ENCODE assay signal across 10 mouse cellular contexts in genomic region chr7:35759602-35760001, GRCm38 (mm10). TPM values are rescaled to one million over a fixed set of nuclear protein-coding genes. Genes with fewer than 3 reads are reported as not detected.
DNase-seq lines count a peak whose midpoint lies in the region; ATAC-seq and TF ChIP-seq lines count a peak whose summit lies in the region.
"Had no signal": no experiment of that assay in that cellular context is flagged by ENCODE, and none has a peak within 500 bp of the region (broad histone marks: within the 10 kb centered on the region; RNA-seq: fewer than 3 reads in every experiment).

No protein-coding gene starts in this region.

- TF ChIP-seq POLR2A in heart, adult 2 months (IDR thresholded peaks at IDR 0.05; ENCODE audit: insufficient read depth, low read depth, low read length): no peak

- ATAC-seq in midbrain, embryonic 14.5 days (ENCODE audit: low FRiP score, low TSS enrichment): no peak
- ATAC-seq in midbrain, embryonic 15.5 days (replicated peaks): no peak

- no peak overlapping the region for H3K4me3 ChIP-seq in heart, adult 2 months
- no peak overlapping the region for H3K4me3 ChIP-seq in midbrain, embryonic 14.5 days (replicated peaks; ENCODE audit: low read depth, low read length)
- H3K4me3 ChIP-seq in midbrain, embryonic 15.5 days: no peak overlapping the region
- H3K4me3 ChIP-seq: embryonic facial prominence, embryonic 13.5 days; heart, embryonic 12.5 days had no signal

- H3K4me2 ChIP-seq in midbrain, embryonic 14.5 days (ENCODE audit: low read length): no peak overlapping the region
- H3K4me2 ChIP-seq in midbrain, embryonic 15.5 days: no peak overlapping the region
- H3K4me2 ChIP-seq: embryonic facial prominence, embryonic 13.5 days; heart, embryonic 12.5 days had no signal

- no peak for DNase-seq in heart, adult 2 months
- no peak for DNase-seq in heart, adult 9 months (ENCODE audit: low spot score in 2 of 2)
- DNase-seq in midbrain, embryonic 14.5 days: peak; percentile 31
- peak; percentile 57 for DNase-seq in R1 (ENCODE audit: low read depth, low spot score)
- peak; percentile 37 for DNase-seq in thymus, postnatal 0 days (ENCODE audit: low spot score)
- DNase-seq in left cerebral cortex, postnatal 10 days (ENCODE audit: extremely low spot score in 1 of 2, low spot score in 2 of 2): no peak
- no peak for DNase-seq in Muller cell, postnatal 12 days (ENCODE audit: inconsistent ontology term)

- H3K27ac ChIP-seq in heart, adult 2 months: no peak overlapping the region
- no peak overlapping the region for H3K27ac ChIP-seq in midbrain, embryonic 14.5 days (replicated peaks; ENCODE audit: low read depth, low read length)
- no peak overlapping the region for H3K27ac ChIP-seq in midbrain, embryonic 15.5 days
- H3K27ac ChIP-seq: embryonic facial prominence, embryonic 13.5 days had no signal

- no peak overlapping the region for H3K9ac ChIP-seq in heart, adult 2 months (ENCODE audit: low read depth, low read length)
- H3K9ac ChIP-seq in midbrain, embryonic 14.5 days (replicated peaks; ENCODE audit: low read length): no peak overlapping the region
- H3K9ac ChIP-seq in midbrain, embryonic 15.5 days: no peak overlapping the region
- H3K9ac ChIP-seq: embryonic facial prominence, embryonic 13.5 days; heart, embryonic 12.5 days had no signal

- intact Hi-C loops in heart, adult 2 months (cut with DNase I): loop anchor here (5.0 kb wide), 2 partner anchors 43 to 72 kb away; partner anchors contain the start of gene Zfp507
- intact Hi-C loops in left cerebral cortex, postnatal 10 days (cut with DNase I): no loop called here

- H3K79me2 ChIP-seq in heart, adult 2 months (replicated peaks; ENCODE audit: control insufficient read depth, insufficient read depth, low read length): no peaks in the 10 kb centered on the region

- 23% methylated on average over 2 of the region's 2 CpGs for WGBS in heart, adult 2 months
- WGBS in midbrain, embryonic 14.5 days: 24% methylated on average over 2 of the region's 2 CpGs
- WGBS in midbrain, embryonic 15.5 days: 12% methylated on average over 2 of the region's 2 CpGs

- peak; percentile 65 for TF ChIP-seq CTCF in heart, adult 2 months (IDR thresholded peaks at IDR 0.05)

- no peaks in the 10 kb centered on the region; the same call in 1 of the 2 replicates for H3K27me3 ChIP-seq in heart, adult 2 months (ENCODE audit: control insufficient read depth, insufficient read depth, low read length)
- no peaks in the 10 kb centered on the region for H3K27me3 ChIP-seq in midbrain, embryonic 14.5 days (ENCODE audit: control insufficient read depth, insufficient read depth, low read length)
- H3K27me3 ChIP-seq in midbrain, embryonic 15.5 days (replicated peaks): no peaks in the 10 kb centered on the region
- H3K27me3 ChIP-seq: heart, embryonic 12.5 days had no signal

- TF ChIP-seq EP300 in heart, adult 2 months (IDR thresholded peaks at IDR 0.05; ENCODE audit: insufficient read depth, low read depth, low read length): no peak

- H3K9me3 ChIP-seq in midbrain, embryonic 14.5 days (ENCODE audit: control insufficient read depth, low read length): no peaks in the 10 kb centered on the region
- H3K9me3 ChIP-seq in midbrain, embryonic 15.5 days: no peaks in the 10 kb centered on the region
- H3K9me3 ChIP-seq: embryonic facial prominence, embryonic 13.5 days had no signal

- no peaks in the 10 kb centered on the region for H3K36me3 ChIP-seq in heart, adult 2 months (ENCODE audit: control insufficient read depth, insufficient read depth, low read length)
- no peaks in the 10 kb centered on the region for H3K36me3 ChIP-seq in midbrain, embryonic 14.5 days (ENCODE audit: control insufficient read depth, insufficient read depth, low read length)
- no peaks in the 10 kb centered on the region for H3K36me3 ChIP-seq in midbrain, embryonic 15.5 days (replicated peaks)
- H3K36me3 ChIP-seq: embryonic facial prominence, embryonic 13.5 days; heart, embryonic 12.5 days had no signal

- no peaks in the 10 kb centered on the region for H3K4me1 ChIP-seq in heart, adult 2 months (ENCODE audit: control insufficient read depth, insufficient read depth, low read length)
- peaks cover 4% of the 10 kb centered on the region; the same call in 1 of the 2 replicates for H3K4me1 ChIP-seq in midbrain, embryonic 14.5 days (ENCODE audit: control insufficient read depth, insufficient read depth, low read length)
- H3K4me1 ChIP-seq in midbrain, embryonic 15.5 days: peaks cover 4% of the 10 kb centered on the region
- H3K4me1 ChIP-seq: heart, embryonic 12.5 days had no signal

RNA-seq across cellular contexts. Expression of gene Dpy19l3, which starts 5.3 kb away (rescaled TPM):
- total RNA-seq in heart, adult 2 months (2021): 1 to 10 TPM; 2.6 to 4.8 TPM
- polyA plus RNA-seq in heart, adult 2 months (2012; rRNA removed): 2.2 and 3.4 TPM in 2 replicates
- polyA plus RNA-seq in midbrain, embryonic 14.5 days (2014; fragmentation: Nextera tagmentation; extraction: Ambion mirVana): 44.1 and 52.7 TPM in 2 replicates
- polyA plus RNA-seq in midbrain, embryonic 15.5 days (2015; fragmentation: Nextera tagmentation; extraction: Ambion mirVana): 39.6 and 42.3 TPM in 2 replicates
- 36.4 and 46.3 TPM in 2 replicates for polyA plus RNA-seq in thymus, postnatal 0 days (2015; fragmentation: Nextera tagmentation; extraction: Ambion mirVana)
- total RNA-seq in left cerebral cortex, postnatal 10 days (2021): 10 to 100 TPM; 61.9 to 63.1 TPM

RNA-seq across cellular contexts. Expression of gene Zfp507, which starts 43.2 kb away (rescaled TPM):
- total RNA-seq in heart, adult 2 months (2021): 10 to 100 TPM in 1 of 2 experiments, 1 to 10 TPM in 1; 9.4 to 11.2 TPM
- polyA plus RNA-seq in heart, adult 2 months (2012; rRNA removed): 3.7 and 5.7 TPM in 2 replicates
- 14.2 and 14.7 TPM in 2 replicates for polyA plus RNA-seq in midbrain, embryonic 14.5 days (2014; fragmentation: Nextera tagmentation; extraction: Ambion mirVana)
- polyA plus RNA-seq in midbrain, embryonic 15.5 days (2015; fragmentation: Nextera tagmentation; extraction: Ambion mirVana): 14.7 and 16.0 TPM in 2 replicates
- 11.5 and 11.6 TPM in 2 replicates for polyA plus RNA-seq in thymus, postnatal 0 days (2015; fragmentation: Nextera tagmentation; extraction: Ambion mirVana)
- 10 to 100 TPM; 29.3 to 32.4 TPM for total RNA-seq in left cerebral cortex, postnatal 10 days (2021)

Comparison
In these comparisons a context has a peak if more than half of its experiments do, and no peak if none do; other contexts are left out.
1. DNase-seq: peak in midbrain, embryonic 14.5 days (single experiment), R1 (single experiment) and thymus, postnatal 0 days (single experiment); none in heart, adult 2 months (0 of 2), heart, adult 9 months (0 of 2), left cerebral cortex, postnatal 10 days (0 of 2) and Muller cell, postnatal 12 days (single experiment).